Mouse (Mus musculus): ENCODE data around the gene Atl1. TPM values are rescaled to one million over a fixed set of nuclear protein-coding genes. Genes with fewer than 3 reads are reported as not detected.

Atl1 gene
- polyA plus RNA-seq, 1 experiment = 0.50 TPM

- Histone ChIP-seq H3K4me3 (replicated peaks; ENCODE audit: control insufficient read depth, low read depth, low read length) (no peak overlapping the region), H3K4me1 (ENCODE audit: control insufficient read depth, insufficient read depth, low read length) (no peaks in the 10 kb centered on the region; the same call in 1 of the 2 replicates), H3K27ac (ENCODE audit: control insufficient read depth, insufficient read depth, low read depth, low read length, poor library complexity) (no peak overlapping the region)
- TF ChIP-seq POLR2A (IDR thresholded peaks at IDR 0.05; ENCODE audit: borderline replicate concordance, control insufficient read depth, low read depth, low read length) (no peak), CTCF (IDR thresholded peaks at IDR 0.05; ENCODE audit: control insufficient read depth, insufficient read depth, low read length) (no peak)
- 42% methylated on average over 2 of the region's 2 CpGs for WGBS
Measured at GRCm38 (mm10) chr12:69853942-69854341, 38.5 kb upstream of the Atl1 start.

- no peak overlapping the region for H3K4me3 ChIP-seq (replicated peaks; ENCODE audit: control insufficient read depth, low read depth, low read length)
- H3K27ac ChIP-seq (ENCODE audit: control insufficient read depth, insufficient read depth, low read depth, low read length, poor library complexity) = no peak overlapping the region
- no peaks in the 10 kb centered on the region; the same call in 1 of the 2 replicates for H3K4me1 ChIP-seq (ENCODE audit: control insufficient read depth, insufficient read depth, low read length)
- no peak for TF ChIP-seq POLR2A (IDR thresholded peaks at IDR 0.05; ENCODE audit: borderline replicate concordance, control insufficient read depth, low read depth, low read length)
- no peak for TF ChIP-seq CTCF (IDR thresholded peaks at IDR 0.05; ENCODE audit: control insufficient read depth, insufficient read depth, low read length)
- WGBS = 94% methylated on average over 12 of the region's 12 CpGs
Measured at GRCm38 (mm10) chr12:69855641-69856300, 36.6 kb upstream of the Atl1 start.

GRCm38 (mm10) chr12:69856398-69856797 lies 36.0 kb upstream of the Atl1 start:
- TF ChIP-seq POLR2A (IDR thresholded peaks at IDR 0.05; ENCODE audit: borderline replicate concordance, control insufficient read depth, low read depth, low read length) (no peak), CTCF (IDR thresholded peaks at IDR 0.05; ENCODE audit: control insufficient read depth, insufficient read depth, low read length) (no peak)
- no peak overlapping the region for H3K27ac ChIP-seq (ENCODE audit: control insufficient read depth, insufficient read depth, low read depth, low read length, poor library complexity)
- WGBS = 92% methylated on average over 10 of the region's 10 CpGs
- peaks cover 1% of the 10 kb centered on the region; the same call in 1 of the 2 replicates for H3K4me1 ChIP-seq (ENCODE audit: control insufficient read depth, insufficient read depth, low read length)
- H3K4me3 ChIP-seq (replicated peaks; ENCODE audit: control insufficient read depth, low read depth, low read length) = no peak overlapping the region

GRCm38 (mm10) chr12:69857597-69857996 lies 34.8 kb upstream of the Atl1 start:
- H3K4me3 ChIP-seq (replicated peaks; ENCODE audit: control insufficient read depth, low read depth, low read length) = no peak overlapping the region
- no peak overlapping the region for H3K27ac ChIP-seq (ENCODE audit: control insufficient read depth, insufficient read depth, low read depth, low read length, poor library complexity)
- WGBS = 87% methylated on average over 2 of the region's 2 CpGs
- TF ChIP-seq CTCF (IDR thresholded peaks at IDR 0.05; ENCODE audit: control insufficient read depth, insufficient read depth, low read length) (no peak), POLR2A (IDR thresholded peaks at IDR 0.05; ENCODE audit: borderline replicate concordance, control insufficient read depth, low read depth, low read length) (no peak)
- H3K4me1 ChIP-seq (ENCODE audit: control insufficient read depth, insufficient read depth, low read length) = peaks cover 1% of the 10 kb centered on the region; the same call in 1 of the 2 replicates

- TF ChIP-seq CTCF (IDR thresholded peaks at IDR 0.05; ENCODE audit: control insufficient read depth, insufficient read depth, low read length) (no peak), POLR2A (IDR thresholded peaks at IDR 0.05; ENCODE audit: borderline replicate concordance, control insufficient read depth, low read depth, low read length) (no peak)
- Histone ChIP-seq H3K4me3 (replicated peaks; ENCODE audit: control insufficient read depth, low read depth, low read length) (no peak overlapping the region), H3K27ac (ENCODE audit: control insufficient read depth, insufficient read depth, low read depth, low read length, poor library complexity) (peak overlapping the region; percentile 61; the same call in 1 of the 2 replicates), H3K4me1 (ENCODE audit: control insufficient read depth, insufficient read depth, low read length) (peaks cover 3% of the 10 kb centered on the region; the same call in 1 of the 2 replicates)
- 59% methylated on average over 4 of the region's 4 CpGs for whole genome bisulfite sequencing
Measured at GRCm38 (mm10) chr12:69858847-69859246, 33.6 kb upstream of the Atl1 start.

GRCm38 (mm10) chr12:69863505-69863904 lies 28.9 kb upstream of the Atl1 start:
- Histone ChIP-seq H3K27ac (ENCODE audit: control insufficient read depth, insufficient read depth, low read depth, low read length, poor library complexity) (no peak overlapping the region), H3K4me1 (ENCODE audit: control insufficient read depth, insufficient read depth, low read length) (peaks cover 6% of the 10 kb centered on the region), H3K4me3 (replicated peaks; ENCODE audit: control insufficient read depth, low read depth, low read length) (no peak overlapping the region)
- 10% methylated on average over 5 of the region's 5 CpGs for WGBS
- no peak for TF ChIP-seq CTCF (IDR thresholded peaks at IDR 0.05; ENCODE audit: control insufficient read depth, insufficient read depth, low read length)
- TF ChIP-seq POLR2A (IDR thresholded peaks at IDR 0.05; ENCODE audit: borderline replicate concordance, control insufficient read depth, low read depth, low read length) = no peak

- WGBS = 11% methylated on average over 4 of the region's 4 CpGs
- TF ChIP-seq CTCF (IDR thresholded peaks at IDR 0.05; ENCODE audit: control insufficient read depth, insufficient read depth, low read length) (no peak), POLR2A (IDR thresholded peaks at IDR 0.05; ENCODE audit: borderline replicate concordance, control insufficient read depth, low read depth, low read length) (no peak)
- Histone ChIP-seq H3K27ac (ENCODE audit: control insufficient read depth, insufficient read depth, low read depth, low read length, poor library complexity) (no peak overlapping the region), H3K4me3 (replicated peaks; ENCODE audit: control insufficient read depth, low read depth, low read length) (no peak overlapping the region), H3K4me1 (ENCODE audit: control insufficient read depth, insufficient read depth, low read length) (peaks cover 6% of the 10 kb centered on the region)
Measured at GRCm38 (mm10) chr12:69864164-69864692, 28.2 kb upstream of the Atl1 start.

GRCm38 (mm10) chr12:69867338-69867737 lies 25.1 kb upstream of the Atl1 start:
- Histone ChIP-seq H3K4me3 (replicated peaks; ENCODE audit: control insufficient read depth, low read depth, low read length) (no peak overlapping the region), H3K4me1 (ENCODE audit: control insufficient read depth, insufficient read depth, low read length) (peaks cover 5% of the 10 kb centered on the region), H3K27ac (ENCODE audit: control insufficient read depth, insufficient read depth, low read depth, low read length, poor library complexity) (no peak overlapping the region)
- TF ChIP-seq CTCF (IDR thresholded peaks at IDR 0.05; ENCODE audit: control insufficient read depth, insufficient read depth, low read length) (no peak), POLR2A (IDR thresholded peaks at IDR 0.05; ENCODE audit: borderline replicate concordance, control insufficient read depth, low read depth, low read length) (no peak)
- 26% methylated on average over 5 of the region's 5 CpGs for WGBS

All from bone marrow, adult 2 months (tissue).